Mouse (Mus musculus) lung, postnatal 0 days (tissue): Measurements from ENCODE around the gene Ermp1. TPM values are rescaled to one million over a fixed set of nuclear protein-coding genes. Genes with fewer than 3 reads are reported as not detected.

Source experiments
- ATAC-seq: fragments of 200-750 bp; cut with Nextera tagmentation; 2 replicates; pipeline ENCODE4 v1.8.0; 2017; ENCODE audit warnings: moderate library complexity
- DNase-seq: peaks from one replicate; pipeline ENCODE4 v3.0.0-alpha.2; 2016; ENCODE audit warnings: low spot score
- H3K27ac ChIP-seq: fragments of 300-500 bp; sonication (generic); 2 replicates; pipeline ENCODE4 v1.5.1; 2014; ENCODE audit warnings: antibody characterized with exemption, mild to moderate bottlenecking, low read length, mixed read lengths
- H3K27me3 ChIP-seq: fragments of 300-500 bp; sonication (generic); replicated peaks from 2 replicates; pipeline ENCODE4 v1.6.1; 2014; ENCODE audit warnings: low read length, mixed read lengths; ENCODE audit not compliant: insufficient read depth
- H3K36me3 ChIP-seq: fragments of 300-500 bp; sonication (generic); 2 replicates; pipeline ENCODE4 v1.6.1; 2014; ENCODE audit warnings: low read length, mixed read lengths; ENCODE audit not compliant: insufficient read depth
- H3K4me1 ChIP-seq: fragments of 300-500 bp; sonication (generic); 2 replicates; pipeline ENCODE4 v1.6.1; 2014; ENCODE audit warnings: antibody characterized with exemption, low read depth, low read length, mixed read lengths; ENCODE audit not compliant: insufficient read depth
- H3K4me2 ChIP-seq: fragments of 300-500 bp; sonication (generic); replicated peaks from 2 replicates; pipeline ENCODE4 v1.6.1; 2014; ENCODE audit warnings: low read depth, mild to moderate bottlenecking, low read length, moderate library complexity, mixed read lengths
- H3K4me3 ChIP-seq: fragments of 300-500 bp; sonication (generic); 2 replicates; pipeline ENCODE4 v1.5.1; 2014; ENCODE audit warnings: low read depth, low read length
- H3K9ac ChIP-seq: fragments of 300-500 bp; sonication (generic); replicated peaks from 2 replicates; pipeline ENCODE4 v1.6.1; 2014; ENCODE audit warnings: low read depth, mild to moderate bottlenecking
- H3K9me3 ChIP-seq: fragments of 300-500 bp; sonication (generic); 2 replicates; pipeline ENCODE4 v1.6.1; 2016; ENCODE audit warnings: low read length, mixed read lengths
- CTCF ChIP-seq: IDR thresholded peaks from 2 replicates; pipeline ENCODE4 v1.5.1; 2016; ENCODE audit warnings: antibody characterized with exemption, mild to moderate bottlenecking
- EP300 ChIP-seq: IDR thresholded peaks from 2 replicates; pipeline ENCODE4 v1.6.1; 2016; ENCODE audit warnings: antibody characterized with exemption, mild to moderate bottlenecking, control low read depth
- WGBS: fragments of 180-500 bp; shearing (Covaris S2); extraction: QIAGEN DNeasy Blood & Tissue Kit; methylation state at CpG from one replicate; pipeline ENCODE4 v1.1.7; 2014; 5-methylcytosine and 5-hydroxymethylcytosine counted together
- polyA plus RNA-seq: library from polyadenylated mRNA; unstranded; fragments of >200 nt; fragmentation: Nextera tagmentation; extraction: Ambion mirVana; gene quantifications from 2 replicates; pipeline ENCODE4 v1.2.1, GENCODE M21; 2015

Ermp1 gene
- polyA plus RNA-seq, 1 experiment from 2014 or later: 3.2 TPM

DNA sequence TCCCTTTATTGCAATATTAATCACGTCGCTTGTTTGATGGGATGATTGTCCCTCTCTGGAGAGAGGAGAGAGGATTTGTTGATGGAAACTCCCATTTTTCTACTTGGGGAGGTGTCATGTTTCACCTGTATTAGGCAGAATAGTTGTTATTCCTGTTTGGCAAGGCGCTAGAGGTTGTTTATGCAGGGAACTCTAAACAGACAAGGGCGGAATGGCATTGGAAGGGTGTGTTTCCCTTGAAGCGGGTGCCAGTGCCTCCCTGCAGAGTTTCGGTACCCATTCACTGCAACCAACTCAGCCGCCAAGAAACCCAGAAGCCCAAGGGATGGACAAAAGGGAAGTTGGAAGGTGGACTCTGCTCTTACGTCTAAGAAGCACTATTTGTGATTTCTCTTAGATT, 15.6 kb upstream of the Ermp1 start:
- no peak overlapping the region for H3K27ac ChIP-seq
- DNase-seq: no peak
- WGBS: 57% methylated on average over 8 of the region's 8 CpGs

DNA sequence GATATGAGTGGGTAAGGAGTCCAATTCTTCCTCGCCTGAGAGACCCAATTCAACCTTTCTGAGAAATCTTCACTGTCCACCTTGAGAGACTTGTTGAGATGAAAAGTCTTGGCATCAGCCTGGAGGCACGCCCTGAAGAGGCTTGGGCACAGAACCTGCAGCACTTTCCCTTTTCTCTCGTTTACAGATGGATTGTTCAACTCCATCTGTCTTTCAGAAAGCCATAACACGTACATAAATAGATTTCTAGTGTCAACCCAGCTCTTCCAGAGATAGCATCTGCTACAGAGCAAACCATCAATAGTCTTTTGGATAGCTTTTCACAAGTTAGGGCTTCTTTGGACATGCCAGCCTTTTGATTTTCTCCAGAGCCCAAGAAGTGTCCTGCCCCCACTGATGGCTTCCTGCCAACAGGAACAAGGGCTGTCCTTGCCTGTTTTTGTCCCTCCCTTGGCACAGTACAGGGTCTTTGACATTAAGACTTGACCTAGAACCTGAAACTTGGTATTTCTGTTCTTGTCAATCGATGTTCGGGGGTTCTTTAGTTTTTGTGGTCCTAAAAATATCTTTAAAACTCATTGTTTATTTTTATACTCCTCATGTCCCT, 13.9 kb upstream of the Ermp1 start:
- Histone ChIP-seq H3K4me3 (no peak overlapping the region), H3K9ac (no peak overlapping the region), H3K4me2 (no peak overlapping the region), H3K4me1 (no peaks in the 10 kb centered on the region), H3K36me3 (no peaks in the 10 kb centered on the region), H3K27ac (no peak overlapping the region), H3K27me3 (peaks cover 4% of the 10 kb centered on the region; the same call in 1 of the 2 replicates), H3K9me3 (no peaks in the 10 kb centered on the region)
- no peak for DNase-seq
- 71% methylated on average over 6 of the region's 6 CpGs for WGBS
- TF ChIP-seq EP300 (no peak), CTCF (no peak)
- ATAC-seq: no peak

More for the DNA sequence above, 15.6 kb upstream of the Ermp1 start:
- no peak overlapping the region for H3K9ac ChIP-seq
- H3K4me2 ChIP-seq: no peak overlapping the region
- H3K4me1 ChIP-seq: no peaks in the 10 kb centered on the region
- H3K27me3 ChIP-seq: peaks cover 6% of the 10 kb centered on the region; the same call in 1 of the 2 replicates
- H3K4me3 ChIP-seq: no peak overlapping the region
- TF ChIP-seq EP300: no peak
- no peak for TF ChIP-seq CTCF
- no peak for ATAC-seq
- no peaks in the 10 kb centered on the region for H3K9me3 ChIP-seq
- no peaks in the 10 kb centered on the region for H3K36me3 ChIP-seq

DNA sequence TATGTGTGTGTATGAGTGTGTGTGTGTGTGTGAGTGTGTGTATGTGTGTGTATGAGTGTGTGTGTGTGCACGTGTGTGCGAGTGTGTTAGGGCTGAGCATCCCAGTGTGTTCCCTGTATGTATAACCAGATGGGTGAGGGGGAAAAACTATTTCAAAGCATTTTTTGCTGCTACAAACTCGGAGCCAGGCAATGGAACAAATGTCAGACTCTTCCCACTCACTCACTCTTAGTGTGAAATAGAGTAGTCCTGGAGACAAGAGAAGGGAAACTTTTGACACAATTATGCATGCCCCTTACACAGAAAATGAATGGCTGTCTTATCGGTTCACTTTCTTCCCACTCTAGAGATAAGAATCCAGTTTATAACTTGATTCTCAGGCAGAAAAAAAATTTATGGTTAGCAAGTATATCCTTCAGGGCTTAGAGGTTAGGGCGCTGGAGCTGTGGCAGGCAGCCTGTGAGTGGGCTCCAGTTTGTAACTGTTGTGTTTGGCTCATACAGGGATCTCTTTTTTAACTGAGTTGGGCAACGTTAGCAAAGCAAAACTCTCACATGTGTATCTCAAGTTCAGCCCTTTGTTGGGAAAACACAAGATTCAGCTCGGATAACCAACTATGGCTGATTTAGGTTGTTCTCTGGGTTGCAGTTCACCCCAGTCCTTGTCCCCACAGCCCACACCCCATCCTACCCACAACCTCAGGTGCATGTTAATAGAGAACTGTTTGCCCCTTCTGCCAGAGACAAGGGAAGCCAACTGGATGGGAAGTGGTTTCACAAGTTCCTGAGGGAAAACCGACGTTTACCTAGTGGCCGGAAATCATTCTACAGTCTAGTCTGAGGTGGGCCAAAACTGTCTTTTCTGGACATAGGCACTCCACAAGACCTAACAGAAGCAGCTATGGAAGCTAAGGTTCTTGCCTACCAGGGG, 12.9 kb upstream of the Ermp1 start:
- H3K9ac ChIP-seq: no peak overlapping the region
- no peak for DNase-seq
- no peak overlapping the region for H3K4me2 ChIP-seq
- peaks cover 4% of the 10 kb centered on the region; the same call in 1 of the 2 replicates for H3K27me3 ChIP-seq
- 66% methylated on average over 10 of the region's 10 CpGs for WGBS
- TF ChIP-seq EP300: no peak
- no peak for TF ChIP-seq CTCF
- no peaks in the 10 kb centered on the region for H3K9me3 ChIP-seq
- H3K4me3 ChIP-seq: no peak overlapping the region
- no peaks in the 10 kb centered on the region for H3K36me3 ChIP-seq
- no peak overlapping the region for H3K27ac ChIP-seq
- no peak for ATAC-seq
- H3K4me1 ChIP-seq: no peaks in the 10 kb centered on the region

DNA sequence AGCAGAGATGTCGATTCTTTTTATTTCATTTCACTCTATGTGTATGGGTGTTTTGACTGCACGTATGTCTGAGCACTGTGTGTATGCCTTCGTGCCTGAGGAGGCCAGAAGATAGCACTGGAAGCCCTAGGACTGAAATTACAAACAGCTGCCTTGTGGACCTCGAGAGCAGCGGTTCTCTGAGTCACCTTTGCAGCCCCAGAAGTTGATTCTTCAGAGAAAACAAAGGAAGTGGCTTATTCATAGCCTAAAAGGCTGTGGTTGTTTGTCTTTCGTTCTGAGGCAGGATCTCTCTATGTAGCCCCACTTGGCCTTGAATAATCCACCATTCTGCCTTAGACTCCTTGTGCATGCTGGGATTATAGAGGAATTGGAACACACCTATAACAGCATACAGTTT, 11.5 kb upstream of the Ermp1 start:
- H3K9ac ChIP-seq: no peak overlapping the region
- peaks cover 7% of the 10 kb centered on the region; the same call in 1 of the 2 replicates for H3K27me3 ChIP-seq
- H3K9me3 ChIP-seq: no peaks in the 10 kb centered on the region
- 51% methylated on average over 6 of the region's 6 CpGs for WGBS
- TF ChIP-seq CTCF (no peak), EP300 (no peak)
- ATAC-seq (no peak), DNase-seq (no peak)
- no peaks in the 10 kb centered on the region for H3K4me1 ChIP-seq
- no peaks in the 10 kb centered on the region for H3K36me3 ChIP-seq
- no peak overlapping the region for H3K27ac ChIP-seq
- H3K4me2 ChIP-seq: no peak overlapping the region
- H3K4me3 ChIP-seq: no peak overlapping the region

DNA sequence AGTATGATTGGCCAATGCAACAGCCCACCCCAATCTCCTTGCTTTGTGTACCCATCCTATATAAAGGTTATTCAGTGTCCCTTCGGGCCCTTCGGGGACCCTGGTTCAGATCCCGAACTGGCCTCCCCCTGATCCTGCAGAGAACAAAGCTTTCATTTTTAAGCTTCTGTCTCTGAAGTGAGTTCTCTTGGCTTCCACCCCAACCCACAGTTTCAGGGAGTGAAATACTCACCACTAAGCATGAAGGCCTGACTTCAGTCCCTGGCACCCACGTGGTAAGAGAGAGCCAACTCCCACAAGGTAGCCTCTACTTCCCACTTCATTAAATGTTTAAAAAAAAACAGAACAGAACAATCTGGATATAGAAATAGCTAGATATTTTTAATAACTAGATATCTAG, 10.6 kb upstream of the Ermp1 start:
- Histone ChIP-seq H3K27ac (no peak overlapping the region), H3K9ac (no peak overlapping the region), H3K36me3 (no peaks in the 10 kb centered on the region), H3K27me3 (peaks cover 7% of the 10 kb centered on the region; the same call in 1 of the 2 replicates), H3K4me3 (no peak overlapping the region), H3K4me2 (no peak overlapping the region), H3K9me3 (no peaks in the 10 kb centered on the region), H3K4me1 (no peaks in the 10 kb centered on the region)
- TF ChIP-seq CTCF (no peak), EP300 (no peak)
- DNase-seq (no peak), ATAC-seq (no peak)
- 87% methylated on average over 4 of the region's 4 CpGs for WGBS

DNA sequence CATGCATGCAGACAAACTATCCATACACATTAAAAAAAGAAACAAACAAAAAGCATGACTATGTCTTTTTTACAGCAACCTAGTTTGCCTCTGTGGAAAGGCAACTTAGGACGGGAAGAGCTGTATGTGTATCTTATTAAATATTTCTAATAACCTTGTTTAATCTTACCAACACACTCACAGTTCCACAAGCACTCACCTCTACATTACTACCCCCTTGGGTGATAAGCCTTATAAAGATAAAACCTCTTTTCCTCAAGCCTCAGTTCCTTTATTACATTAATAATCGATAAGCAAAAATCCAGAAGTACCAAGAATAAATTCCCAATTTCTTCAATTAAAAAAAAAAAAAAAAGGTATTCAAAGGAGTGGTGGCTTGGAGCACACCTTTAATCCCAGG, 9.3 kb upstream of the Ermp1 start:
- Histone ChIP-seq H3K36me3 (no peaks in the 10 kb centered on the region), H3K9me3 (no peaks in the 10 kb centered on the region), H3K4me1 (no peaks in the 10 kb centered on the region), H3K27ac (no peak overlapping the region), H3K9ac (no peak overlapping the region), H3K4me3 (no peak overlapping the region), H3K27me3 (peaks cover 7% of the 10 kb centered on the region; the same call in 1 of the 2 replicates), H3K4me2 (no peak overlapping the region)
- 82% methylated on average over 2 of the region's 2 CpGs for WGBS
- ATAC-seq: no peak
- no peak for DNase-seq
- no peak for TF ChIP-seq CTCF
- TF ChIP-seq EP300: no peak
